Mouse (Mus musculus) subcutaneous adipose tissue, adult 2 months (tissue): ENCODE results near the gene Gm20747. TPM values are rescaled to one million over a fixed set of nuclear protein-coding genes. Genes with fewer than 3 reads are reported as not detected.

Experiments
- polyA plus RNA-seq: library from polyadenylated mRNA; depleted of rRNA; stranded (reverse); fragments of >200 nt; gene quantifications from 2 replicates; pipeline ENCODE4 v1.2.3, GENCODE M21; 2012; ENCODE audit warnings: low replicate concordance; rRNA removed

The Gm20747 gene
- polyA plus RNA-seq = not detected in 2 replicates

GRCm38 (mm10) chrY:53418191-53418590, at the start of gene Gm20747:
TSS of gene Gm20747 (minus strand) at chrY:53418291.

